Mouse (Mus musculus) cerebellum, adult 11 months (tissue): ENCODE measurements at regions not wholly inside any gene's neighbourhood (a gene's known extent, or its start where the extent isn't known, plus 50 kb on each side); places are given as distances from the start of the nearest gene placed in this dataset.

ENCODE experiments used
- DNase-seq: peaks from one replicate; pipeline ENCODE4 v3.0.0; 2022

GRCm38 (mm10) chr17:48592457-48592856 is 137.8 kb downstream of the Unc5cl start:
- DNase-seq = no peak

GRCm38 (mm10) chr17:48595418-48595963 is 140.8 kb downstream of the Unc5cl start:
- peak; percentile 26 for DNase-seq

- DNase-seq = no peak
Observed at GRCm38 (mm10) chr17:48596406-48596805, 141.7 kb downstream of the Unc5cl start.

- DNase-seq = no peak
Observed at GRCm38 (mm10) chr17:48597301-48597700, 142.6 kb downstream of the Unc5cl start.

GRCm38 (mm10) chr17:48598471-48599141 is 143.9 kb downstream of the Unc5cl start:
- peak; percentile 43 for DNase-seq

- no peak for DNase-seq
Observed at GRCm38 (mm10) chr17:48600176-48600575, 145.5 kb downstream of the Unc5cl start.

- peak; percentile 69 for DNase-seq
Observed at GRCm38 (mm10) chr17:48602554-48602953, 147.9 kb downstream of the Unc5cl start.

GRCm38 (mm10) chr17:48606767-48607166 is 152.1 kb downstream of the Unc5cl start:
- no peak for DNase-seq

GRCm38 (mm10) chr17:48608315-48608714 is 153.6 kb downstream of the Unc5cl start:
- DNase-seq = no peak

GRCm38 (mm10) chr17:48610107-48610506 is 155.4 kb downstream of the Unc5cl start:
- no peak for DNase-seq

- DNase-seq = no peak
Observed at GRCm38 (mm10) chr17:48610806-48611205, 156.1 kb downstream of the Unc5cl start.

- no peak for DNase-seq
Observed at GRCm38 (mm10) chr17:48613491-48613890, 158.8 kb downstream of the Unc5cl start.

- no peak for DNase-seq
Observed at GRCm38 (mm10) chr17:48615248-48615647, 160.5 kb downstream of the Unc5cl start.

GRCm38 (mm10) chr17:48616205-48616604 is 161.5 kb downstream of the Unc5cl start:
- DNase-seq = no peak

- no peak for DNase-seq
Observed at GRCm38 (mm10) chr17:48620896-48621295, 166.2 kb downstream of the Unc5cl start.

GRCm38 (mm10) chr17:48621676-48622075 is 167.0 kb downstream of the Unc5cl start:
- no peak for DNase-seq

- DNase-seq = no peak
Observed at GRCm38 (mm10) chr17:48624937-48625336, 170.2 kb downstream of the Unc5cl start.

- DNase-seq = no peak
Observed at GRCm38 (mm10) chr17:48625971-48626370, 171.3 kb downstream of the Unc5cl start.

GRCm38 (mm10) chr17:48639611-48640010 is 184.9 kb downstream of the Unc5cl start:
- no peak for DNase-seq

- no peak for DNase-seq
Observed at GRCm38 (mm10) chr17:48643533-48644019, 188.9 kb downstream of the Unc5cl start.

GRCm38 (mm10) chr17:48645056-48645455 is 190.4 kb downstream of the Unc5cl start:
- DNase-seq = no peak

- no peak for DNase-seq
Observed at GRCm38 (mm10) chr17:48646626-48647195, 192.0 kb downstream of the Unc5cl start.

GRCm38 (mm10) chr17:48647431-48647830 is 192.7 kb downstream of the Unc5cl start:
- DNase-seq = no peak

GRCm38 (mm10) chr17:48650556-48650955 is 195.9 kb downstream of the Unc5cl start:
- DNase-seq = no peak
